Mouse (Mus musculus) heart, adult 2 months (tissue): ENCODE measurements at regions not wholly inside any gene's neighbourhood (a gene's known extent, or its start where the extent isn't known, plus 50 kb on each side); places are given as distances from the start of the nearest gene placed in this dataset.

Experiments used
- CTCF ChIP-seq: fragments of 200-600 bp; IDR thresholded peaks from 2 replicates; pipeline ENCODE4 v1.8.1; 2022; ENCODE audit warnings: antibody characterized with exemption, mild to moderate bottlenecking, moderate library complexity
- POLR2A ChIP-seq: fragments of 200-500 bp; IDR thresholded peaks from 2 replicates; pipeline ENCODE4 v1.6.1; 2011; ENCODE audit warnings: mild to moderate bottlenecking, low read depth, low read length, control low read depth; ENCODE audit not compliant: insufficient read depth

DNA sequence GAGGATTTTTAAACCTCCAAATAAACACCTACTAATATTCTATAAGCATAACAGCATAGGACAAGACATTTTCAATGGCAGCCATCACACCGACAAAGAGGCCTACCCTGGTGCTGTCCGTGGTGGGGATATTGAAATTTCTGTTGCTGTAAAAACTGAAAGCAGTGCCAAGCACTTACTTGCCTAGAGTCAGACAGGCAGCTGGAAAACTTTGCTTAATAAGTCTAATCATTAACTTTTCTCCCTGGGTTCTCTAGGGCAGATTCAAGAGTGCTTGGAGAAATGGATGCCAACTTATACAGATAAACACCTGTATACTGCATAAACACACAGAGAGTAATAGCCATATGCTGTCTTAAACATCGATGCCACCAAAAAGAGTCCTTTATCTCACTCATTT lies 192.3 kb upstream of the Ddx18 start:
- TF ChIP-seq CTCF (no peak), POLR2A (no peak)
